Mouse (Mus musculus): ENCODE results near the gene Tmem167.
"Not testable (repeated sequence)": the region's sequence is repeated elsewhere in the genome, so short reads cannot be mapped to it uniquely, and the experiment has no call there.

Gene Tmem167

GRCm38 (mm10) chr13:90088962-90089824 is at the start of gene Tmem167, which contains the start of gene Xrcc4:
Gene Tmem167 (plus strand): TSS chr13:90089123.
Gene Xrcc4 (minus strand): TSS chr13:90089608.
- DNase-seq = peak; percentile 89

DNA sequence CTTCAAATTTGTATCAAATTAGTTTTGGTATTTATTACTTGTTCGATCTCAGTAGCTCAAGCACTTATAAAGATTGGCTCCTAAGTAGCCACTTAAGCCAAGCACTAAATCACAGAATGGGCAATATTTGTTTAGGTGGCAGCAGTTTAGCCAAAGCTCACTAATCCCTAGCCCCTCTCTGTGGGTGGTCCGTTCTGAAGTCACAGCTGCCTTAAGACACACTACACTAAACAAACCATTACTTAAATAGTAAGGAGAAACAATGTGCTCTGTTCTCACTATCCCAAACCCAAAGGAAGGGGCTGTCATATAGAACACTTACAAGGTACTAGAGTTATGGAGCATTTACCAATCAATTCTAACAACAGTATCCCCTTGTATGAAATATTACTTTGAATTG is 49.3 kb upstream of the Tmem167 start:
- DNase-seq = no peak

DNA sequence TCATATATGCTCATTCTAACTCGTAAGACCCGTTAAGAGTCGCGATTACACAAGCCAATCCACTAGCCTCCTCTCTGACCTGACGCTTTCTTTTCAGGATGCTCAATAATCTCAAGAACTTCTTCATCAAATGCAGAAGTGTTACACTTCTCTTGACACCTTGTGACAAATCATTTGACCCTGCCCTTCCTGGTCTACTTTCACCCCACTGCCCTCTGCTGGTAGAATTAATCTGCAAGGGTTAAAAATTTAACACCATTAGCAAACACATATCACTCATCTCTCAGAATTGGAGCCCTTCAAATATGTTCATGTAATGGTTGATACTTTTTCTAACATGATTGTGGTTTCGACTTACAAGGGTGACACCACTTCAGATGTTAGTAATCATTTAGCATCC is 37.2 kb upstream of the Tmem167 start:
- peak; percentile 9 for DNase-seq

DNA sequence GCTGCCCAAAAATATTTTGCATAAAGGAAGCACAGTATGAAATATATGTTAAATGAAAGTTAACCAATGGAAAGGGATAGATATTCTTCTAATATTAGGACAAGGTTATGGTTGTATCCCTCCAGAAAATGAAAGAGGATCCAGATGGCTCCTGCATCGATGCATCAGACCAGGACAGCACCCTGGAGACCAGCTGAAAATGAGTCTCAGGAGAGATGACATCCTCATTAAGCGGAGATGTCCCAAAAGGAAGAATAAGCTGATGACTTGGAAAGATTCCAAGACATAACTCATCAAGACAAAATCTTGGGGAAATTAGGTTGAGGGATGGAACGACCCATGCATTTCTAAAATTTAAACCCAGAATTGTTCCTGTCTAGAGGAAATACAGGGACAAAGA is 36.5 kb upstream of the Tmem167 start:
- DNase-seq = no peak

DNA sequence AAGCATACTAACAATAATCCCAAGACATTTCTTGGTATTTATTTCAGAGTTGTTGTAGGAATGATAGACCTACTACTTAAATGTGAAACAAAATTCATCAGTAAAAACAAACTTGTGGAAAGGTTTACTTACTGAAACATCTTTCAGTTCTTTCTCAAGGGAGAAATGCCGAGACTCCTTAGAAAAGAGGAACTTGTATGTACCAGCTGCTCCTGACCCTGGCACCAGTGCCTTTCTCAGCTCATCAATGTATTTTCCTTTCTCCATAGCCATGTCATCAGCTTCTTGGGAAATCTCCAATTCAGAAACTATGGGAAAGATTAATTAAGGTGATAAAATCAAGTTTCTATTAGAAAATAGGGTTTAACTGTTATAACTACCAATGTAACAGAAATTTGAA is 27.0 kb upstream of the Tmem167 start:
- DNase-seq = no peak

DNA sequence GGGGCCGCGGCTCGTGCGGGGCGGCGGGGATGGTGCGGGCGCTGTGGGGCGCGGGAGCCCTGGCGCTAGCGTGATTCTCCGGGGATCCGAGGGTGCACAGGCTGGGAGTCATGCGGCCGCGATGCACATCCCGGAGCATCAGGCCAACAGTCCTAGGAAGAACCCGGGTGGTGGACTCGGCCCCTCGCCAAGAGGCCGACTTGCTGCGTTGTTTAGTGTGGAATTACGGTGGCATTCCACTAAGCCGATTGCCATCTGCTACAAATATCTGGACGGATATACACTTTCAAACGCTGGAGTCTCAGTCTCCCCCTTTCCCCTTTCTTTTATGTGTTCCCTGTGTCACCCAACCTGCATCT is 881 bp downstream of the Tmem167 start:
- no peak for DNase-seq

DNA sequence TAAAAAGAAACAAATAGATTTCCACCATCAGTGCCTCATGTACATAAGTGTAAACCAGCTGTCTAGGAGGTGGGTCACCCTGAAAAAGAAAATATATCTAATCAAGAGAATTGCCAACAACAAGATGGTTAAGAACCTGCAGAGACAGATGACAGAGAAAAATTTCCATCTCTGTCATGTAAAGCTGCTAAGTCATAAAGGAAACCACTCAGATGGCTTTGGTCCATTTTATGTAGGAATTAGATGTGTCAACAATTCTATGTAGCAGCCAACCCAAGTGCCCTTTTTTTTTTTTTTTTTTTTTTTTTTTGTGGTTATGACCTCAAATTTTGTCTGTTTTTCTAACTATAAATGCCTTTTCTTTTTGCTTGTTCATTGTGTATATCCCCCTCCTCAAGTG is 12.6 kb downstream of the Tmem167 start:
- no peak for DNase-seq

DNA sequence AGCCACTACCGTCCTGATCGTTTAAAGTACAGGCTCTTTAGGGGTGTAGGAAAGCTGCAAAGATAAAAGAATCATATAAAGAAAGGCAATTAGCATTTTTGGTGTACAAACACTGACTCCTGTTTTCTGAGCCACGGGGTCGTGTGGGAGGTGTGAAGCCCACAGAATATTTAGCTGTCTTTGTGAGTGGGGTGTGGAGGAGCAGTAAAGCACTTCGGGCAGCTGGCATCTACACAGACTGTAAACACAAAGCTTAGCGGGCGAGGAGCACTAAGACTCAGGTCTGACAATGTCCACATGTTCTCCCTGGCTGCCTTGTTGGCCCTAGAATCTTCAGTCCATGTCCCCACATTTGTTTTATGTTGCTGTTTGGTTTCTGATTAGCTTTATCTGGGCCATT is 17.2 kb downstream of the Tmem167 start:
- no peak for DNase-seq

DNA sequence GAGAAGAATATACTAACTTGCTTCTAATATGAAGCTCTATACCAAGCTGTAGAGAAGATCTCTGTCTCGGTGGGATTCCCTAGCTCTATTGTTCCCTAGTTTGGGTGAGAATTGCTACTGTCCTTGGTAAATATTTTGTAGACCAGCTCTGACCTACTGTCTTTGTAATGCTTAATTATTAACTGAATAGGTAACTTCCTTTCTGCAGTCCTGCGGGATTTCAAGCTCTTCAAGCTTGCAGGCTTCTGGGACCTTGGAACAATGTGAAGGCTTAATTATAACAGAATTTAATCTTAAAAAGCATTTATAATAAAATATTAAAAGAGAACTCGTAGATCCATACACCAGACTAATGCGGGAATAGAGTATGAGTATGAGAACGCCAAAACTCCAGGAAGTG is 19.8 kb downstream of the Tmem167 start:
- not testable (repeated sequence) for DNase-seq

DNA sequence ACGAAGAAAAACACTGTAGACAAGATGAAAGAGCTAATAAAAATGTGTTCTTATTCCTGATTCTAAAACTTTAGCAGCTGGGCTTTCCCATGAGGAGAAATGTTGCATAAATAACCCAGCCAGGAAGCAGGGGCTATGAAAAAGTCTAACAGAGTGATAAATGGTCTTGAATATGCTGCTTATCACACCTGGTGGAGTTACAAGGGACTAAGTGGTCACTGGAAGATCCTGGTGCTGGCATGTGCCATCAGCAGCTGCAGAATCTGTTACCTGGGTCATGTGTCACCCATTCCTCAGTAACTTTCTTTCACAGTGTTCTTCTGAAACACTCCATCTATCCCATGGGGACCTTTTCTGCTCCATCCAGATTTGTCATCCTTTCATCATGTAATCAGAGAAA is 22.8 kb downstream of the Tmem167 start:
- DNase-seq = no peak

GRCm38 (mm10) chr13:90136156-90136910 is 47.4 kb downstream of the Tmem167 start:
- DNase-seq = no peak

GRCm38 (mm10) chr13:90141681-90142080 is 52.8 kb downstream of the Tmem167 start:
- DNase-seq = no peak

DNA sequence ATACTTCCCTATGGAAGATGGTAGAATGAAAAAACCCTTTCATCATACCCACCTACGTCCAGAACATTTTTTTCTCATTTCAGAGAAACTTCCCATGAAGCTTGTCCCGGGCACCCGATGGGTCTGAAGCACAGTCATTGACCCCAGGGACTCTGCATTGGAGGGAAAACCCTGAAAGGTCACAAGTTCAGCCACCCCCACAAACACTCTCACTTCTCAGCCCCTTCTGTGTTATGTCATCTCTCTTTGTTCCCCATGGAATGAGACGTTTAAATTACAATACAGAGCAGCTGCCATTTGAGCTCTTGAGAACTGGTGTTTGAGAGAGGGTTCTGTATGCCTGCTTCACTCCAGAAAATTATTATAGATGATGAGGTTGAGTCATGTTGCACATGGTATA is 54.3 kb downstream of the Tmem167 start:
- DNase-seq = no peak

DNA sequence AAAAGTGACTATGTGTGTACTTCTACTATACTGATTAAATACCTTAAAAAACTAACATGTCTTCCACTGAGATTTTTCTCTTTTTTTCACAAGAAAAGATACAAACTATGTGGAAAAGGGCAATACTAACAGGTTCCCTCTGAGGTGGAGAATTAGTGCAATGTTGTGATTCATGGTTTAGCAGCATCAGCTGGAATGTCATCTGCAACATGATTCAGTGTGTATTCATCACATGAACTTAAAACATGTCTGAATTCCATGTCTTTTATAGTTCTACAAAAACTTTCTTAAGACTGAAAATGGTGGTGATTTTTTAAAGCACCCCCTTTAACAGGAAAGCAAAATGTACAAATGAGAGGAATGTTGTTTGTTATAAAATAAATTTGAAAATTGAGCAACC is 63.0 kb downstream of the Tmem167 start:
- DNase-seq = no peak

DNA sequence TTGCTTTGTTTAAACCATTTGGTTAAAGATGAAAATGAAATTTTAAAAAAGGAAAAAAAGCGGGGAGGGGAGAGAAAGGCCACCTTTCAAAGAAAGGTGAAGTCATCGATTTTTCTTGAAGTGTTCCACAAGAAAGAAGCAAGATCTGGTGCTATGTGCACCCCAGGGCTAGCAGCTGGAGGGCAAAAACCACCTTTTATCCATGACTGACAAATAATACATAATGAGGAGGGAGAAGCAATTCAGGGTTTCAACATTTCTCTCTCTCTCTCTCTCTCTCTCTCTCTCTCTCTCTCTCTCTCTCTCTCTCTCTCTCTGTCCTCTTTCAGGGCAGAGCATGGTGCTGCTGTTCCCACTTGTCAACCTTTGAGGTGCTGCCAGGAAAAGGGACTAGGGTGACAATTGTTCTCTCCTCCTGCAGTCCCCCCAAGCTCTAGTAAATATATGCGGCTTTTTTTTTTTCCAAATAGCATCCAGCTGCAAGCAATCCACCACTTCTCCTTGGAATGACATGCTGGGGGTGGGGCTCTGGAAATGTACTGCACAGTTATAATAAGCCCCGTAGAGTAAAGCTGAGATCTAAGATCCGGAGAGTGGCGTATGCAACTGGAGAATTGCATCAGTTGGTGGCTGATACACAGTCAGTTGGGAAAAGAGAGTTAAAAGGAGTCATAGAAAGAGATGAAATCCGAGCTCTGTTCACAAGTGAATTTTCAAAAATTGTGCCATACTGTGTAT is 63.8 kb downstream of the Tmem167 start:
- no peak for DNase-seq

GRCm38 (mm10) chr13:90164147-90164546 is 75.2 kb downstream of the Tmem167 start:
- DNase-seq = no peak

GRCm38 (mm10) chr13:90167044-90167443 is 78.1 kb downstream of the Tmem167 start:
- no peak for DNase-seq

- no peak for DNase-seq
Observed at GRCm38 (mm10) chr13:90170100-90170781, 81.3 kb downstream of the Tmem167 start.

GRCm38 (mm10) chr13:90170782-90171179 is 81.9 kb downstream of the Tmem167 start:
- DNase-seq = no peak

GRCm38 (mm10) chr13:90171390-90171789 is 82.5 kb downstream of the Tmem167 start:
- no peak for DNase-seq

DNA sequence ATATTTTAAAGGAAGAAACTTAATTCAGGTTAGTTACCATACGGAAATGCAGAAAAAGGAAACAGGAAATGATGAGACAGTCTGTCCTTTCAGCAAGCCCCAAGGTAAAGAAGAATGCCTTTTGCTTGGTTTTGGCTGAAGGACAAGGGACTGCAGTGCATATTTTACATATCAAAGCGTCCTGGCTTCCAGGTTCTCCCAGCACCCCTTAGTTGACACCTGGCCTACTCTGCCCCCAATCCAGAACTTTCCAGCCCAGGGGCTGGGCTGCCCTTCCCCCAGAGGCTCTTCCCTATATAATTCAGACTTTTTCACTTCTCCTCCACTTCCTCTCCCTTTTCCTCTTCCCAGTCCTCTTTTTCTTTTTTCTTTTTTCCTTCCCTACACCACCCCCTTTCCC is 86.7 kb downstream of the Tmem167 start:
- DNase-seq = no peak

GRCm38 (mm10) chr13:90182262-90182661 is 93.3 kb downstream of the Tmem167 start:
- DNase-seq = no peak

GRCm38 (mm10) chr13:90183536-90183935 is 94.6 kb downstream of the Tmem167 start:
- no peak for DNase-seq
